Mouse (Mus musculus) forebrain, embryonic 11.5 days (tissue): Measurements from ENCODE around the gene Tradd. TPM values are rescaled to one million over a fixed set of nuclear protein-coding genes. Genes with fewer than 3 reads are reported as not detected.

ENCODE experiments used
- microRNA counts: library from miRNA; unstranded; fragments of <30 nt; microRNA quantifications from one replicate; lab custom pipeline; 2015
- microRNA-seq: library from miRNA; unstranded; fragments of <30 nt; microRNA quantifications from one replicate; pipeline ENCODE4, GENCODE M21; 2016; ENCODE audit not compliant: insufficient number of aligned reads
- polyA plus RNA-seq: library from polyadenylated mRNA; unstranded; fragments of >200 nt; fragmentation: Nextera tagmentation; extraction: Ambion mirVana; gene quantifications from 2 replicates; pipeline ENCODE4 v1.2.1, GENCODE M21; 2014

Gene Tradd
- polyA plus RNA-seq, 1 experiment from 2014 or later, result 12.0 TPM

MicroRNAs encoded within 50 kb of the gene (microRNA counts, 519-probe panel; counts per million panel counts)
- microRNA mmu-miR-328 (lab: Ali Mortazavi, UCI), result 2,995 counts per million, percentile 9 among the panel's probes with 10 or more counts

Small RNA genes within 50 kb of the gene (microRNA-seq; reads per million reads assigned to microRNA genes)
- gene Gm27320 (not detected), gene Mir328 (244 reads per million, percentile 48 among the genes with 10 or more reads in this experiment)

Other genes starting within 250 kb of the Tradd start
- not detected in 2 replicates for gene Ces3a, start 216.0 kb downstream of the Tradd start, polyA plus RNA-seq
- not detected in 2 replicates for gene Ces3b, start 180.9 kb downstream of the Tradd start, polyA plus RNA-seq
- gene Ces4a, start 132.8 kb downstream of the Tradd start, polyA plus RNA-seq, result not detected in 2 replicates
- gene Cbfb, start 93.9 kb downstream of the Tradd start, polyA plus RNA-seq, result 63.3 and 67.9 TPM in 2 replicates
- 26.3 and 29.7 TPM in 2 replicates for gene D230025D16Rik, start 39.5 kb downstream of the Tradd start, polyA plus RNA-seq
- gene B3gnt9, start 9.5 kb downstream of the Tradd start, polyA plus RNA-seq, result 2.9 and 4.3 TPM in 2 replicates
- 0.53 and 0.69 TPM in 2 replicates for gene Fbxl8, start within 50 bp of the Tradd start, polyA plus RNA-seq
- not detected in 2 replicates for gene Hsf4, start 5.2 kb upstream of the Tradd start, polyA plus RNA-seq
- gene Nol3, start 11.5 kb upstream of the Tradd start, polyA plus RNA-seq, result 1.6 and 2.1 TPM in 2 replicates
- gene 4931428F04Rik, start 25.3 kb upstream of the Tradd start, polyA plus RNA-seq, result 23.4 and 30.3 TPM in 2 replicates
- 10.3 TPM in 2 replicates for gene Exoc3l, start 31.5 kb upstream of the Tradd start, polyA plus RNA-seq
- gene E2f4, start 33.1 kb upstream of the Tradd start, polyA plus RNA-seq, result 122 and 135 TPM in 2 replicates
- 2.4 and 2.6 TPM in 2 replicates for gene Elmo3, start 41.0 kb upstream of the Tradd start, polyA plus RNA-seq
- gene Lrrc29, start 61.7 kb upstream of the Tradd start, polyA plus RNA-seq, result 2.0 TPM in 2 replicates
- 80.7 and 85.0 TPM in 2 replicates for gene Tmem208, start 61.7 kb upstream of the Tradd start, polyA plus RNA-seq
- 2.2 and 2.5 TPM in 2 replicates for gene Fhod1, start 83.3 kb upstream of the Tradd start, polyA plus RNA-seq
- 5.8 and 7.7 TPM in 2 replicates for gene Slc9a5, start 84.2 kb upstream of the Tradd start, polyA plus RNA-seq
- gene Plekhg4, start 108.7 kb upstream of the Tradd start, polyA plus RNA-seq, result 1.3 and 1.5 TPM in 2 replicates
- gene Kctd19, start 148.9 kb upstream of the Tradd start, polyA plus RNA-seq, result not detected in 2 replicates
- 1.2 and 1.4 TPM in 2 replicates for gene Lrrc36, start 149.0 kb upstream of the Tradd start, polyA plus RNA-seq
- gene Tppp3, start 206.9 kb upstream of the Tradd start, polyA plus RNA-seq, result 36.1 and 37.7 TPM in 2 replicates
- 20.2 and 24.6 TPM in 2 replicates for gene Zdhhc1, start 232.3 kb upstream of the Tradd start, polyA plus RNA-seq